Mouse (Mus musculus): ENCODE data around the gene Nfrkb.

Gene Nfrkb

GRCm38 (mm10) chr9:31385947-31386354 is at the start of gene Nfrkb:
Gene Nfrkb (plus strand): TSS chr9:31386192.
- peak; percentile 85 for DNase-seq (ENCODE audit: low spot score)

GRCm38 (mm10) chr9:31344289-31344831 is 41.6 kb upstream of the Nfrkb start:
- DNase-seq (ENCODE audit: low spot score) = no peak

- DNase-seq (ENCODE audit: low spot score) = no peak
These were observed 39.4 kb upstream of the Nfrkb start for GRCm38 (mm10) chr9:31346575-31347080.

- no peak for DNase-seq (ENCODE audit: low spot score)
These were observed 37.5 kb upstream of the Nfrkb start for GRCm38 (mm10) chr9:31348458-31348857.

GRCm38 (mm10) chr9:31348915-31349314 is 37.1 kb upstream of the Nfrkb start:
- DNase-seq (ENCODE audit: low spot score) = peak; percentile 46

- no peak for DNase-seq (ENCODE audit: low spot score)
These were observed 33.3 kb upstream of the Nfrkb start for GRCm38 (mm10) chr9:31352716-31353115.

- DNase-seq (ENCODE audit: low spot score) = no peak
These were observed 32.5 kb upstream of the Nfrkb start for GRCm38 (mm10) chr9:31353518-31353917.

- DNase-seq (ENCODE audit: low spot score) = no peak
These were observed 31.9 kb upstream of the Nfrkb start for GRCm38 (mm10) chr9:31354051-31354450.

- DNase-seq (ENCODE audit: low spot score) = no peak
These were observed 22.0 kb upstream of the Nfrkb start for GRCm38 (mm10) chr9:31363698-31364609.

GRCm38 (mm10) chr9:31365086-31365485 is 20.9 kb upstream of the Nfrkb start:
- no peak for DNase-seq (ENCODE audit: low spot score)

GRCm38 (mm10) chr9:31371740-31372139 is 14.3 kb upstream of the Nfrkb start:
- DNase-seq (ENCODE audit: low spot score) = no peak

GRCm38 (mm10) chr9:31376661-31377060 is 9.3 kb upstream of the Nfrkb start:
- no peak for DNase-seq (ENCODE audit: low spot score)

- DNase-seq (ENCODE audit: low spot score) = no peak
These were observed 1.0 kb upstream of the Nfrkb start for GRCm38 (mm10) chr9:31384786-31385499.

GRCm38 (mm10) chr9:31385500-31385869 is 507 bp upstream of the Nfrkb start:
- no peak for DNase-seq (ENCODE audit: low spot score)

- no peak for DNase-seq (ENCODE audit: low spot score)
These were observed 582 bp downstream of the Nfrkb start for GRCm38 (mm10) chr9:31386368-31387180.

GRCm38 (mm10) chr9:31387206-31387605 is 1.2 kb downstream of the Nfrkb start:
- DNase-seq (ENCODE audit: low spot score) = no peak

- DNase-seq (ENCODE audit: low spot score) = peak; percentile 49
These were observed 14.4 kb downstream of the Nfrkb start for GRCm38 (mm10) chr9:31400441-31400840.

- no peak for DNase-seq (ENCODE audit: low spot score)
These were observed 18.3 kb downstream of the Nfrkb start for GRCm38 (mm10) chr9:31404311-31404710.

- no peak for DNase-seq (ENCODE audit: low spot score)
These were observed 19.2 kb downstream of the Nfrkb start for GRCm38 (mm10) chr9:31405217-31405616.

- DNase-seq (ENCODE audit: low spot score) = no peak
These were observed 26.2 kb downstream of the Nfrkb start for GRCm38 (mm10) chr9:31412165-31412564.

GRCm38 (mm10) chr9:31418821-31419220 is 32.8 kb downstream of the Nfrkb start:
- no peak for DNase-seq (ENCODE audit: low spot score)

- no peak for DNase-seq (ENCODE audit: low spot score)
These were observed 36.2 kb downstream of the Nfrkb start for GRCm38 (mm10) chr9:31422143-31422542.
